Mouse (Mus musculus) heart, adult 11 months (tissue): ENCODE data around the gene Hbq1a.

Experiments
- DNase-seq: peaks from one replicate; pipeline ENCODE4 v3.0.0; 2022

Gene Hbq1a

GRCm38 (mm10) chr11:32299865-32300264 lies at the start of gene Hbq1a:
Gene Hbq1a, plus strand, starts transcription at chr11:32300069.
- peak; percentile 90 for DNase-seq

DNA sequence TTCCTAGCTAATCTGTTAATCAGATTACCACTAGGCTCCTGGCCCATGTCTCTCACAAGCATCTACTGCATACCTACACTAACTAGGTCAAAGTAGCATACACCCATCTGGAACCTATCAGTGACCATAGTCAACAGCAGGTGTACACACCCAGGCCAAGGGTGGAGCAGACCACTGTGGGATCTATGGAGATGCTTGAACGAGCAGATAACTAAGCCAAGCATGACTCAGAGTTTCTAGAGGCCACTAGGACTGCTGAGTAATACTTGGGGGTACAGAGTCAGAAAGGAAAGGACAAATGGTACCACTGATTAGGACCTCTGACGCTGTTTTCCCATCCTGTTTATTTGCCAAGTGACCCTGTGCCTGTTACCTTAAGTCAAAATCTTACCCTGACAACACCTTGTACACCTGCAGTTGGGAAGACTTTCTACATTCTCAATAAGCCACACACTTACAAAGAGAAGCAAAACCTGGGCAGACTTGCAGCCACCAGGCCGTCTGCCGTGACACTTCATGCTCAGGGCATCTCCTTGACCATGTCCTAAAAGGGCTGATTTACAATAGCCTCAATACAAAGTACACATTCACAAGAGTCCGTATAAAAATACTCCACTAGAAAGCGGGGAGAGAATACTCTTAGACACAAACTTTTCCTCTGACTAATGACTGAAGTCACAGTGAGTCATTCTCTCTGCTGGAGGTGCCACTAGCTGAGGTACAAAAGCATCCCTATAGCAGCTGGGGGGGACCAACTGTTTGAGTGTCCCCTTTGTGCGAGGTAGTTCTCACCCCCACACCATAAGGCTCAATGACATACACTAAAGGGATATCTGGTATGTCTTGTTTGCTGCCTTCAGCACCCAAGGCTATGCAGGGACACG lies 48.7 kb upstream of the Hbq1a start:
- DNase-seq: peak; percentile 79

DNA sequence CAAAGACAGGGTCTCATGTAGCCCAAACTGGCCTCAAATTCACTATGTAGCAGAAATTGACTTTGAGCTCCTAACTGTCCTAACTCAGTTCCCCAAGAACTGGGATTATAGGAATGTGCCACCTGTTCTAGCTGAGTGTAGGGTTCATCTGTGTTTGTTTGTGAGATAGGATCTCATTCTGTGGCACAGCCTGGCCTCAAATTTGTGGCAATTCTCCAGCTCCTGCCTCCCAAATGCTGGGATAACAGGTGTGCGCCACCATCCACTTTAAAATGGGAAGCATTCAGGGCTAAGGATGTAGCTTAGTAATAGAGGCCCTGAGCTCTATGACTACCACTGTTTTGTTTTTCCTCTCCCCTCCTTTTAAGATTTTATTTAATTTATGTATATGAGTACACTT lies 46.7 kb upstream of the Hbq1a start:
- peak; percentile 76 for DNase-seq

DNA sequence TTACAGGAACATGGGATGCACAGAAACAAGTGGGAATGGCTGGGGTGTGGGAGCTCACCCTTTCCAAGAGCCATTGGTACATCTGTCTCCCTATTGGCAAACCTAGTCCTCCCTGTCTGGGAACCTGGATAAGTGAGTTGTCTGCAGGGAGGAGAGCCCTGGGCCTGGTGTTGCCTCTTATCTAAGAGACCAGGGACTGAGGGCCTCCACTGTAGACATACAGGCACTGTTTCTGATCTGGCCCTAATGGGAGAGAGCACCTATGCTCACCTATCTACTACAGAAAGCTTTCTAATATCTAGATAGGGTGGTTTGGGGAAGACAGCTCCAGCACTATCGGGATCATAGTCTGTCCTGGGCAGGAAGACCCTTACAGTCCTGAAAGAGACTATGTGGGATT lies 43.7 kb upstream of the Hbq1a start:
- peak; percentile 42 for DNase-seq

DNA sequence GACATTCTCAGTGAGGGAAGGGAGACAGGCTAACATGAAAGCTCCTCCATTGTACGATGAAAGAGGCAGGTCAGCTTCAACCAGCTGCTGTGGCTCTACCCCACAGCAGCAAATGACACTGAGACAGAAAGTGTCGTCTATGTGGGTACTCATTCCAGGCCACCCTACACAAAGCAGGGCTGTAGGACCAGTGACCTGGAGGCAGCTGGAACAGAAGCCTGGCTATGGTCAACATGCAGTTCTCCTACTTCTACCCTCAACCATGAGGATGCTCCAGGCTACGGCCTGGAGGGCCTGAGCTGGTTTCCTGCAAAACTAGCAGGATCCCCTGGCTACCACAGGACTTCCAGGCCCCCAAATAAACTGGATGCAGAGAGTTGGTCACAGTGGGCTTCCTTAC lies 43.3 kb upstream of the Hbq1a start:
- no peak for DNase-seq

GRCm38 (mm10) chr11:32262674-32263415 lies 37.0 kb upstream of the Hbq1a start:
- no peak for DNase-seq

DNA sequence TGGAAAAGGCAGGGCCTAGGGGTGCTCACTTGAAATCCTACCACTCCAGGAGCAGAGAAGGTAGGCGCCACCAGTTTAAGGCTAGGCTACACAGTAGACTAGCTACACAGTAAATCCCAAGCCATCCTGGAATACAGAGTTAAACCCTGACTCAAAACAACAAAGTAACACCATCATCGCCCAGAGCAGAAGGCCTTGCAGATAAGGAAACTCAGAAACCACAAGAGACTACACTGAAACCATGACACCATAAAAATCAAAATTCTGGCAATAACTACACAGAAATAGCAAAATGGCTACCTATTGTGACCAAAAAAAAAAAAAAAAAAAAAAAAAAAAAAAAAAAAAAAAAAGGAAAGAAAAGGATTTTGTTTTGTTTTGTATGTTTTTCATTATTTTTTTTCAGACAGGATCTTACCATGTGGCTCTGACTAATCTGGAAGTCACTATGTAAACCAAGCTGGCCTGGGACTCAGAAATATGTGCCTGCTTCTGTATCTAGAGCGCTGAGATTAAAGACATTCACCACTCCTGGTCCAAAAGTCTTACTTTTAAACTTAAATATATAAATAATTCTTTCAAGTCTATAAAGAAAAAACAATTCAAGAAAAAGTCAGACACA lies 34.6 kb upstream of the Hbq1a start:
- no peak for DNase-seq

- DNase-seq: no peak
Measured at GRCm38 (mm10) chr11:32266194-32266593, 33.7 kb upstream of the Hbq1a start.

DNA sequence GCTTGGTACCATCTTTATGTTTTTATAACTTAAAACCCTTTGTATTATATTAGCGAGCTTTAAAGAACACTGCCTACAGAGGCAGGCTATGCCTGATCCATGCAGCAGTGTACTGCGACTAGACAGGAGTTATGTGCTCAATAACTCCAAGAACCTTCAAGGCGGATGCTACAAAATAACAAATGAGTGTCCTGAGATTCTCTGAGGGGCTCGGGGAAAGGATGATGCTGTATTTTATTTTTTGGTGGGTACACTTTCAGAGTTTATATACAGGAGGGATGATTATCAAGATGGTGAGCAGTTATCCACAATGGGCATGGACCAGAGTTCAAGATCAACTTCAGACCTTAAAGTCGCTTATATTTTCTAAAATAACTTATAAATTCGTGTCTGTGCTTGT lies 33.1 kb upstream of the Hbq1a start:
- DNase-seq: no peak

DNA sequence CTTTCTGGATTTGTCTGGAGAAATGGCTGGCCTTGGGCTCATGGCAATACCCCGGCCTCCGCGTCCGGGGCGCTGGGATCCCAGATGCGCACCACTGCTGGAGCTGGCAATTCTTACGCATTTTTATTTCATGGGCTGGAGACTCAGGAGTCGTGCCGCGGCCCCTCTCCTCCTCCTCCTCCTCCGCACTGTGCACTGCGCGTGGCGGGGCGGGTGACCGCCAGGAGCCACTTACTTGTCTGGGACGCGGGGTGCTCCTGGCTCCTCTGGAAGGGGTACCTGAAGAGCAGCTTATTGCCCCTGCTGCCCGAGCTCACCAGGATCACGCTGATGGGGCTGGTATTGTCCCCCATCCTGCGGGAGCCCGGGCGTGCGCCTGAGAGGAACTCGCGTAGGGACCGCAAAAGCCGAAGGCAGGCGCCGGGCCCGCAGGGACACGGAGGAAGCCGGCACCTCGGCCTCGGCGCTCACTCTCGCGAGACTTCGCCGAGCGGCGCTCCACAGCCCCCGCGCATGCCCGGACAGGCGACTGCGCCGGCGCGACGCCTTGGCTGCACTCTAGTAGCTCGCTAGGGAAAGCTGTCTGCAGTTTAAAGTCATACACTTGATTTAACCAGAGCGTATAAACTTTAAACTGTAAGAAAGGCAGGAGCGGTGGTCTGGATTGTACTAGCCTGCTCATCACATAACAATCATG lies 32.5 kb upstream of the Hbq1a start, which contains the start of gene Nprl3:
Nprl3 (minus strand) TSS at position 520 of the 697 bp plus-strand sequence.
- DNase-seq: peak; percentile 100

- peak; percentile 92 for DNase-seq
Measured at GRCm38 (mm10) chr11:32267964-32268363, 31.9 kb upstream of the Hbq1a start.

- peak; percentile 75 for DNase-seq
Measured at GRCm38 (mm10) chr11:32268952-32269351, 30.9 kb upstream of the Hbq1a start.

- DNase-seq: peak; percentile 72
Measured at GRCm38 (mm10) chr11:32271178-32271577, 28.7 kb upstream of the Hbq1a start.

DNA sequence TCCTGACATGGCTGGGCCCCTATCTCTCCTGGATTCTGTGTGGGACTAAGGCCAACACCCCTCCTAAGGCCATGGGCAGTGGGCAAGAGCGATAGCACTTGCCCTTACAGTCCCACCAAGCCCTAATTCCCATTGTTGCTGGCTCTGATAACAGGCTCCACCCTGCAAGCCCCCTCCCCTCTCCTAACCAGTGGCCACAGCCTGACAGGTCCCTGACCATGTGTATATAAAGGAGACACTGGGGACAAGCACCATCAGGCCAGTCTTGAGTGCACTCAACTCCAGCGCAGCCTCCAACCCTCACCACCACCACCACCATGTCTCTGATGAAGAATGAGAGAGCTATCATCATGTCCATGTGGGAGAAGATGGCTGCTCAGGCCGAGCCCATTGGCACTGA lies 23.5 kb upstream of the Hbq1a start, which contains the start of gene Hba-x:
Hba-x (plus strand) TSS at position 54 of the 400 bp plus-strand sequence.
- DNase-seq: peak; percentile 80

- DNase-seq: peak; percentile 68
Measured at GRCm38 (mm10) chr11:32277736-32278457, 22.0 kb upstream of the Hbq1a start.

DNA sequence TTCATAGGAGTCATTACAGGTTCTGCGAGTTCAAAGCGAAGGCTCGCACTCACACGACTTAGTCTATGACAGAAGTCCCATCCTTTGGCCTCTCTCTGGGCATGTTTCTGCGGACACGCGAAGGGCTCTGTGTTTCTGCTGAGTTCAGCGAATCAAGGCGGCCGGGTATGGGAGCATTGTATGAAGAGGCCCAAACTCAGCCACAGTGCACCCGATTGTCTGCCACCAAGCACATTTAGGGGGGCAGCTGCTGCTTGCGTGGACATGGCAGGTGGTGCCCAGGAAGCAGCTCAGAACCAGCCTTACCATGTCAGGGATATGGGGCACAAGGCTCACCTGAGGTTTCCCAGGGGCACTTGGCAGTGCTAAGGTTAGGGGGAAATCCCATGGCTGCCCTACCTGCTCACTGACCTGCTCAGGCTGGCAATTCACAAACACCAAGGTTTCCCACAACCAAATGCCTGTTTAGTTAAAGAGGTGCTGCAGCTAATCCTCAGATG lies 21.4 kb upstream of the Hbq1a start:
- DNase-seq: peak; percentile 79

DNA sequence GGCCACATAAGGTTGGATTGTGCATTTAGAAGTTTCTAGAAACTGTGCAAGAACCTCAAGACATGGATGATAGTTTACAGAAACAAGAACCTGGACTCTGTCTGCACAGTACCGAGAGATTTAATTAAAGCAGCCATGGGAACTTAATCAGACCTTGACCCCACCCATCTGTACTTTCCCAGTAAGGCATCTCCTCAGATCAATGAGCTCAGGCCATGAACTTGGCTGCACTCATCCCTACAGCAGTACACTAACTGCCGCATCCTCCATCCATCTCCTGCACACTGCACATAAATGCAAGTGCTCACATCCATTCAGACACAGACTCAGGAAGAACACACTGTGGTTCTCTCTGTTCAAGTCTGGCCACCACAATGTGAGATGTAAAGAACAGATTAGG lies 19.2 kb upstream of the Hbq1a start:
- peak; percentile 71 for DNase-seq

DNA sequence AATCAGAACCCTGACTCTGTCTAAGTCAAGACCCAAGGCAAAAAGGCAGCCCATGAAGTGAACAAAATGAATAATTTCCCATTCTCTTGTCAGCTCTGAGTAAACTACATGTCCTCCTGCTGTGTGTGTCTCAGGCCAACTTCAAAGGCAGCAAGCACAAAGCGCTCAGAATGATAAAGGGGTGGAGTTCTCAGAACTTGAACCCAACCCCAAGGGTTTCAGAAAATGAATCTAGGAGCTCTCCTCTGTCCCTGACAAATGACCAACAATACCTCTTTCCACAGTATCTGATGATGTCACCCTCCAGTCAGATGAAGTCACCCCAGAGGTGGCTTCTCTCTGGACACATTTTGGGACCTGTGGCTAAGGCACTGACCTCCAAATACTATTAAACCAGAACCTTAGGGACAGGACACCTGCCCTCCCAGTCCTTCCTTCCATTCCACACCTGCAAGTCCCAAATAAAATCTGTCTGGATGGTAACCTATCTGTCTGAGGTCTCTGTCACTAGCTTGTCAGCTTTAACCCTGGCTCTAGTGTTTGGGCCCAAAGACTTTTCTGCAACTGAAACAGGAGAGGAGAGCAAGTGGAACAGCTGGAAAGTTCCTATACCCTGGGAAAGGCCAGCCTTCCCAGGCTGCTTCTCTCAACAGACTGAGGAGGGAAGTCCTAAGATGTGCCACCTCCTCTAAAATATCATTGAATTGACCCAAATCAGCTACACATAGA lies 18.3 kb upstream of the Hbq1a start:
- peak; percentile 31 for DNase-seq

DNA sequence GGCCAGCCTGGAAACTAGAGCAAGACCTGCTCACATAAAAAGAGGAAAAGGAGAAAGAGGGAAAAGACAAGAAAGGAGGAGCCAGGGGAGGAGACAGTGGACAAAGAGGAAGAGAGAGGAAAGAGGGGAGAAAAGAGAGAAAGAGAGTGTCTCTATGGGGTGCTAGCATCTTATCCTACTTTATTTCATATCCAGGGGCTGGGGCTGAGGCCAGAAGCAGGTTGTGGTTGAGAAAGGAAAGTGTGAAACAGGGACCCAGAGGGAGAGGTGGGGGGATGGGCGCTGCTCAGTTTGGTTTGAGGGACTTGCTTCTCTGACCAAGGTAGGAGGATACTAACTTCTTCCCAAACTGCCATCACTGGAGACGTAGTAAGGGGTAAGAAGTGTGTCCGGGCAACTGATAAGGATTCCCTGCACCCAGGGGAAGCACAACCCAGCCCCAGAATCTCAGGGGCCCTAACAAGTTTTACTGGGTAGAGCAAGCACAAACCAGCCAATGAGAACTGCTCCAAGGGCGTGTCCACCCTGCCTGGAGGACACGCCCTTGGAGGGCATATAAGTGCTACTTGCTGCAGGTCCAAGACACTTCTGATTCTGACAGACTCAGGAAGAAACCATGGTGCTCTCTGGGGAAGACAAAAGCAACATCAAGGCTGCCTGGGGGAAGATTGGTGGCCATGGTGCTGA lies 16.6 kb upstream of the Hbq1a start, which contains the start of gene Hba-a1:
Hba-a1 (plus strand) TSS at position 421 of the 687 bp plus-strand sequence.
- DNase-seq: peak; percentile 76

- DNase-seq: peak; percentile 55
Measured at GRCm38 (mm10) chr11:32284582-32284981, 15.3 kb upstream of the Hbq1a start.
